ENCODE assay signal across 7 mouse cellular contexts in genomic region chr12:54654141-54654540, GRCm38 (mm10). TPM values are rescaled to one million over a fixed set of nuclear protein-coding genes. Genes with fewer than 3 reads are reported as not detected.
DNase-seq lines count a peak whose midpoint lies in the region; ATAC-seq and TF ChIP-seq lines count a peak whose summit lies in the region.

No protein-coding gene starts in this region.

- no peaks in the 10 kb centered on the region for H3K9me3 ChIP-seq in megakaryocyte, embryonic 14.5 days
- H3K9me3 ChIP-seq in heart, postnatal 0 days (replicated peaks; ENCODE audit: control insufficient read depth, low read length): no peaks in the 10 kb centered on the region
- H3K9me3 ChIP-seq in limb, embryonic 11.5 days (ENCODE audit: control insufficient read depth, low read length): no peaks in the 10 kb centered on the region

- no peak for TF ChIP-seq CTCF in heart, postnatal 0 days (IDR thresholded peaks at IDR 0.05; ENCODE audit: low read depth)
- TF ChIP-seq CTCF in small intestine, adult 2 months (IDR thresholded peaks at IDR 0.05; ENCODE audit: extremely low read depth, insufficient read length, insufficient replicate concordance, low read depth, low read length): no peak

- no peak for ATAC-seq in megakaryocyte, adult 5-6 weeks (ENCODE audit: poor library complexity, severe bottlenecking)
- ATAC-seq in heart, postnatal 0 days (ENCODE audit: insufficient read depth, low read depth): no peak
- no peak for ATAC-seq in limb, embryonic 11.5 days (ENCODE audit: insufficient number of reproducible peaks, low FRiP score, low TSS enrichment, low read depth)
- no peak for ATAC-seq in granulocyte monocyte progenitor cell, adult 5-6 weeks (replicated peaks; ENCODE audit: poor library complexity, severe bottlenecking)

- TF ChIP-seq POLR2A in small intestine, adult 2 months (IDR thresholded peaks at IDR 0.05; ENCODE audit: low read depth, low read length): no peak

- H3K4me2 ChIP-seq in heart, postnatal 0 days (ENCODE audit: low read depth, low read length): peak overlapping the region; percentile 75
- peak overlapping the region; percentile 28 for H3K4me2 ChIP-seq in limb, embryonic 11.5 days (ENCODE audit: low read depth, severe bottlenecking)

- H3K4me3 ChIP-seq in megakaryocyte, embryonic 14.5 days (replicated peaks): peak overlapping the region; percentile 99
- H3K4me3 ChIP-seq in heart, postnatal 0 days (ENCODE audit: low read depth, low read length): no peak overlapping the region
- no peak overlapping the region for H3K4me3 ChIP-seq in limb, embryonic 11.5 days (ENCODE audit: low read depth, low read length)
- peak overlapping the region; percentile 40; the same call in 1 of the 2 replicates for H3K4me3 ChIP-seq in small intestine, adult 2 months (ENCODE audit: low read depth, low read length)

- no peak for TF ChIP-seq EP300 in heart, postnatal 0 days (IDR thresholded peaks at IDR 0.05; ENCODE audit: low read depth)

- no peak overlapping the region for H3K27ac ChIP-seq in heart, postnatal 0 days (ENCODE audit: low read depth)
- no peak overlapping the region for H3K27ac ChIP-seq in limb, embryonic 11.5 days (replicated peaks; ENCODE audit: low read depth, low read length)
- H3K27ac ChIP-seq in small intestine, adult 2 months (ENCODE audit: insufficient read depth, low read depth, low read length): peak overlapping the region; percentile 77

- peaks cover 20% of the 10 kb centered on the region for H3K36me3 ChIP-seq in megakaryocyte, embryonic 14.5 days (replicated peaks; ENCODE audit: low read length)
- 0 out of 2 replicates have a peak, but pooled peaks cover 7% of the 10 kb centered on the region for H3K36me3 ChIP-seq in heart, postnatal 0 days (replicated peaks; ENCODE audit: control insufficient read depth, insufficient read depth, low read length)
- H3K36me3 ChIP-seq in limb, embryonic 11.5 days (ENCODE audit: control insufficient read depth, insufficient read depth, low read length): no peaks in the 10 kb centered on the region
- H3K36me3 ChIP-seq in small intestine, adult 2 months (ENCODE audit: control insufficient read depth, insufficient read depth, low read length): peaks cover 14% of the 10 kb centered on the region

- no peaks in the 10 kb centered on the region for H3K27me3 ChIP-seq in megakaryocyte, embryonic 14.5 days (replicated peaks)
- no peaks in the 10 kb centered on the region for H3K27me3 ChIP-seq in heart, postnatal 0 days (ENCODE audit: control insufficient read depth, insufficient read depth, low read length)
- no peaks in the 10 kb centered on the region for H3K27me3 ChIP-seq in limb, embryonic 11.5 days (ENCODE audit: control insufficient read depth, insufficient read depth, low read length)
- H3K27me3 ChIP-seq in small intestine, adult 2 months (ENCODE audit: control insufficient read depth, insufficient read depth, low read length): no peaks in the 10 kb centered on the region

- no peak overlapping the region for H3K9ac ChIP-seq in heart, postnatal 0 days (replicated peaks; ENCODE audit: low read depth, low read length)
- H3K9ac ChIP-seq in limb, embryonic 11.5 days (ENCODE audit: low read length): no peak overlapping the region

- peaks cover 55% of the 10 kb centered on the region for H3K4me1 ChIP-seq in megakaryocyte, embryonic 14.5 days
- H3K4me1 ChIP-seq in heart, postnatal 0 days (ENCODE audit: control insufficient read depth, insufficient read depth): peaks cover 29% of the 10 kb centered on the region
- H3K4me1 ChIP-seq in limb, embryonic 11.5 days (ENCODE audit: control insufficient read depth, insufficient read depth, low read length): peaks cover 9% of the 10 kb centered on the region
- peaks cover 20% of the 10 kb centered on the region for H3K4me1 ChIP-seq in small intestine, adult 2 months (ENCODE audit: control insufficient read depth, insufficient read depth, insufficient read length, low read length)

- DNase-seq in heart, postnatal 0 days (ENCODE audit: low spot score): peak; percentile 26
- no peak for DNase-seq in limb, embryonic 11.5 days (ENCODE audit: low spot score)
- DNase-seq in spleen, postnatal 4 days (ENCODE audit: low spot score in 2 of 2): no peak

- 21% methylated on average over 4 of the region's 4 CpGs for WGBS in heart, postnatal 0 days
- WGBS in limb, embryonic 11.5 days: 75% methylated on average over 4 of the region's 4 CpGs
- WGBS in small intestine, adult 2 months: 19% methylated on average over 4 of the region's 4 CpGs

RNA-seq across cellular contexts. Expression of gene Sptssa, which starts 2.2 kb away (rescaled TPM):
- polyA plus RNA-seq in megakaryocyte, embryonic 14.5 days (2012; ENCODE audit: insufficient read depth, low replicate concordance): 2.2 and 8.8 TPM in 2 replicates
- 200 and 220 TPM in 2 replicates for total RNA-seq in megakaryocyte, adult 5-6 weeks (2015)
- 141 and 153 TPM in 2 replicates for total RNA-seq in megakaryocyte, adult 5-6 weeks (2017)
- total RNA-seq in heart, postnatal 0 days (2014; rRNA removed; ENCODE audit: low replicate concordance): 42.4 and 59.6 TPM in 2 replicates
- 150 and 160 TPM in 2 replicates for polyA plus RNA-seq in heart, postnatal 0 days (2015; fragmentation: Nextera tagmentation; extraction: Ambion mirVana)
- polyA plus RNA-seq in limb, embryonic 11.5 days (2014; fragmentation: Nextera tagmentation; extraction: Ambion mirVana): 171 and 178 TPM in 2 replicates
- polyA plus RNA-seq in small intestine, adult 2 months (2012; rRNA removed): 60.7 and 101 TPM in 2 replicates
- total RNA-seq in granulocyte monocyte progenitor cell, adult 5-6 weeks (2014; fragmentation: Nextera tagmentation): 203 and 212 TPM in 2 replicates
- total RNA-seq in granulocyte monocyte progenitor cell, adult 5-6 weeks (2017): 155 and 195 TPM in 2 replicates

RNA-seq across cellular contexts. Expression of gene Eapp, which starts 41.6 kb away (rescaled TPM):
- 57.8 TPM in 1 of 2 replicates, not detected in the other for polyA plus RNA-seq in megakaryocyte, embryonic 14.5 days (2012; ENCODE audit: insufficient read depth, low replicate concordance)
- 48.6 and 68.4 TPM in 2 replicates for total RNA-seq in megakaryocyte, adult 5-6 weeks (2015)
- 71.0 and 86.9 TPM in 2 replicates for total RNA-seq in megakaryocyte, adult 5-6 weeks (2017)
- total RNA-seq in heart, postnatal 0 days (2014; rRNA removed; ENCODE audit: low replicate concordance): 4.4 and 16.7 TPM in 2 replicates
- 61.4 and 61.6 TPM in 2 replicates for polyA plus RNA-seq in heart, postnatal 0 days (2015; fragmentation: Nextera tagmentation; extraction: Ambion mirVana)
- 68.3 and 75.7 TPM in 2 replicates for polyA plus RNA-seq in limb, embryonic 11.5 days (2014; fragmentation: Nextera tagmentation; extraction: Ambion mirVana)
- 1.3 and 4.4 TPM in 2 replicates for polyA plus RNA-seq in small intestine, adult 2 months (2012; rRNA removed)
- 49.9 and 62.1 TPM in 2 replicates for total RNA-seq in granulocyte monocyte progenitor cell, adult 5-6 weeks (2014; fragmentation: Nextera tagmentation)
- total RNA-seq in granulocyte monocyte progenitor cell, adult 5-6 weeks (2017): 50.8 and 73.5 TPM in 2 replicates

Comparison
In these comparisons a context has a peak if more than half of its experiments do, and no peak if none do; other contexts are left out.
1. H3K4me3 ChIP-seq: peak in megakaryocyte, embryonic 14.5 days (single experiment) and small intestine, adult 2 months (single experiment); none in heart, postnatal 0 days (single experiment) and limb, embryonic 11.5 days (single experiment).